Mouse (Mus musculus): Measurements from ENCODE around the gene Pax5.

GRCm38 (mm10) chr4:44710701-44711097, 412 bp upstream of the Pax5 start:
- TF ChIP-seq CTCF (conservative IDR thresholded peaks at IDR 0.05; ENCODE audit: insufficient read depth, insufficient read length, low read depth, low read length): no peak
- no peak for TF ChIP-seq POLR2A (IDR thresholded peaks at IDR 0.05; ENCODE audit: low read depth, low read length)
